Mouse (Mus musculus) hindbrain, embryonic 11.5 days (tissue): ENCODE data around the gene Chd5. TPM values are rescaled to one million over a fixed set of nuclear protein-coding genes. Genes with fewer than 3 reads are reported as not detected.

Experiments used
- ATAC-seq: fragments of 200-750 bp; cut with Nextera tagmentation; 2 replicates; pipeline ENCODE4 v1.8.0; 2017; ENCODE audit warnings: mild to moderate bottlenecking, moderate TSS enrichment, moderate library complexity; ENCODE audit not compliant: low FRiP score
- DNase-seq: peaks from one replicate; pipeline ENCODE4 v3.0.0-alpha.2; 2015; ENCODE audit warnings: low spot score
- H3K27ac ChIP-seq: fragments of 300-500 bp; sonication (generic); 2 replicates; pipeline ENCODE4 v1.5.1; 2014; ENCODE audit warnings: mild to moderate bottlenecking, low read depth, low read length
- H3K27me3 ChIP-seq: fragments of 300-500 bp; sonication (generic); 2 replicates; pipeline ENCODE4 v1.6.1; 2014; ENCODE audit warnings: mild to moderate bottlenecking, low read length, moderate library complexity, mixed read lengths; ENCODE audit not compliant: control insufficient read depth, insufficient read depth
- H3K36me3 ChIP-seq: fragments of 300-500 bp; sonication (generic); 2 replicates; pipeline ENCODE4 v1.6.1; 2014; ENCODE audit warnings: mild to moderate bottlenecking, low read length, moderate library complexity, mixed read lengths; ENCODE audit not compliant: control insufficient read depth, insufficient read depth
- H3K4me1 ChIP-seq: fragments of 300-500 bp; sonication (generic); replicated peaks from 2 replicates; pipeline ENCODE4 v1.6.1; 2014; ENCODE audit warnings: low read length, mixed read lengths; ENCODE audit not compliant: control insufficient read depth, insufficient read depth
- H3K4me2 ChIP-seq: fragments of 300-500 bp; sonication (generic); replicated peaks from 2 replicates; pipeline ENCODE4 v1.6.1; 2014; ENCODE audit warnings: mild to moderate bottlenecking, low read depth, low read length
- H3K4me3 ChIP-seq: fragments of 300-500 bp; sonication (generic); 2 replicates; pipeline ENCODE4 v1.5.1; 2014; ENCODE audit warnings: low read depth, low read length
- H3K9ac ChIP-seq: fragments of 300-500 bp; sonication (generic); 2 replicates; pipeline ENCODE4 v1.6.1; 2014; ENCODE audit warnings: low read depth, low read length
- H3K9me3 ChIP-seq: fragments of 300-500 bp; sonication (generic); 2 replicates; pipeline ENCODE4 v1.6.1; 2016; ENCODE audit warnings: low read length; ENCODE audit not compliant: control insufficient read depth
- WGBS: fragments of 180-500 bp; shearing (Covaris S2); extraction: QIAGEN DNeasy Blood & Tissue Kit; methylation state at CpG from one replicate; pipeline ENCODE4 v1.1.7; 2014; 5-methylcytosine and 5-hydroxymethylcytosine counted together
- polyA plus RNA-seq: library from polyadenylated mRNA; unstranded; fragments of >200 nt; fragmentation: Nextera tagmentation; extraction: Ambion mirVana; gene quantifications from 2 replicates; pipeline ENCODE4 v1.2.1, GENCODE M21; 2014

The Chd5 gene
- polyA plus RNA-seq, 1 experiment from 2014 or later: 0.14 TPM

DNA sequence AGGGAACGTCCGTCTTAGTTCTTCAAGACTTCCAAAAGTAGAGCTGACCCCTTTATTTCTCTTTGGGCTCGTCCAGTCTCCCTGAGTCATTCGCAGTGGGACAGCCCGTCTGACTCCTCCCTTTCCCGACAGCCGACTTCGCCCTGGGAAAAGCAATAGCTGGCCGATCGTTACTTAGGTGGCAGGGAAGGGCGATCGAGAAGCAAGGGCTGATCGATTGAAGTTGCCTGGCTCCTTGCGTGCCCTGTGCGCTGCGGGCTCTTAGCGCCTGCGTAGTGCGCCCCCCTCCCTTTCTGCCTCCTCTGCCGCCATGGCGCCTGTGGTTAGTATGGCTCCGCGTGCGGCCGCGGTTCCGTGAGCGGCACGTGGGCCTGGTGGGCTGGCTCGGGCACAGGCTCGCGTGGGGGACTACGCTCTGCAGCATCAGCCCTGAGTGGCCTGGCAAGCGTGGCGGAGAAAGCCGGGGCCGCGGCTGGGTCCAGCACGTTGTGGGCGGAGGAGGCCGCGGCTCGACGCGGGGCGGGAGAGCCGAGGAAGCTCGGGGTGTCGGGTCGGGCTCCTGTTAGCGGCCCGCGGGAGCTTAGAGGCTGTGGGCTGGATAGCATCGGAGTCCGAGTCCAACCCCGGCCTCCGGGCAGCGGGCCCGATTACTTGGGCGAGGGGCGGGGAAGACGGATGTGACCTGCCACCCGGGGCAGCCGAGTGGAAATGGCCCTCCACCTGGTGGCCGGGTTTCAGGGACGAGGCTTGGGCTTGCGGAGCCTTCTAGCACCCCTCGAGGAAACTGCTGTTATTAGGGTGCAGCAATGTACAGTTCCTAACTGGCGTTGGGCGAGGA, 12.7 kb upstream of the Chd5 start, which contains the start of gene Rpl22:
Gene Rpl22 (plus strand): TSS at position 169 of the 838 bp plus-strand sequence.
- DNase-seq (peak; percentile 93), ATAC-seq (peak; percentile 95)
- Histone ChIP-seq H3K4me2 (peak within 1 kb of the TSS; percentile 77), H3K27me3 (no peaks in the 10 kb centered on the region), H3K27ac (peak within 1 kb of the TSS; percentile 54; the same call in 1 of the 2 replicates), H3K4me3 (peak within 1 kb of the TSS; percentile 100), H3K9ac (peak within 1 kb of the TSS; percentile 96), H3K4me1 (peaks cover 4% of the 10 kb centered on the region), H3K9me3 (no peaks in the 10 kb centered on the region), H3K36me3 (no peaks in the 10 kb centered on the region; the same call in 1 of the 2 replicates)
- WGBS: under 1% methylated on average over 68 of the region's 70 CpGs

DNA sequence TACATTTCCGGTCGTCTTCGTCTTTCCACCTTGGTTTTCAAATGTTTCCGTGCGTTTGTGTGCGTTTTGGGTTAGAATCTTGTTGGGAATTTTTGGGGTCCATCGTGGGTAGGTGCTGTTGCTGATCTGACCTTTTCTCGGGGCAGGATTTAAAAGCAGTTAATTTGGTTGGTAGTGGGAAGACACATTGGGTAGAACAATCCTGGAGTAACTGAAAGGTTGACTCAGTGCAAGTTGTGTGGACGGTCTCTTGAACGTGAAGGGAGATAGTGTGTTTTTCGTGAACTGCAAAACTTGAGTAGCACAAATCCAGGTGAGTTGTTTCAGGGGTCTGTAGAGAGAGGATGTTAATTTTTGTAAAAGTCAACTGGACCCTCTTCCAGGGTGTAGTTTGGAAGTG, 11.9 kb upstream of the Chd5 start:
- Histone ChIP-seq H3K4me3 (peak overlapping the region; percentile 100), H3K27me3 (no peaks in the 10 kb centered on the region), H3K9me3 (no peaks in the 10 kb centered on the region), H3K9ac (peak overlapping the region; percentile 96), H3K4me1 (peaks cover 4% of the 10 kb centered on the region), H3K4me2 (peak overlapping the region; percentile 77), H3K36me3 (peaks cover 5% of the 10 kb centered on the region), H3K27ac (no peak overlapping the region)
- 2% methylated on average over 11 of the region's 11 CpGs for WGBS
- DNase-seq (no peak), ATAC-seq (no peak)

DNA sequence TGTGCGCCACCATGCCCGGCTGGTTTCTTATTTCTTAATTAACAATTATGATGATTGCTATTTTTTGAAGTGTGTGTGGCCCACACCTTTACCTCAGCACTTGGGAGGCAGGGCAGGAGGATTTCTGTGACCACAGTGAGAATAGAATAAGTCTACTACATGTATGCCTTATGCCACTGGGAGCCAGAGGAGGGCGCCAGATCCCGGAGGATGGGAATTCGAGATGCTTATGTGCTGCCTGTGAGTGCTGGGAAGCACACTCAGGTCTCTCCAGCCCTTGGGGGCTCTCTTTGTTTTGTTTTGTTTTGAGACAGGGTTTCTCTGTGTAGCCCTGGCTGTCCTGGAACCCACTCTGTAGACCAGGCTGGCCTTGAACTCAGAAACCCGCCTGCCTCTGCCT, 9.8 kb upstream of the Chd5 start:
- Histone ChIP-seq H3K4me2 (no peak overlapping the region), H3K4me1 (peaks cover 4% of the 10 kb centered on the region), H3K36me3 (peaks cover 11% of the 10 kb centered on the region), H3K9me3 (no peaks in the 10 kb centered on the region), H3K27me3 (no peaks in the 10 kb centered on the region), H3K27ac (no peak overlapping the region), H3K9ac (no peak overlapping the region), H3K4me3 (no peak overlapping the region)
- no peak for ATAC-seq
- WGBS: 85% methylated on average over 6 of the region's 6 CpGs
- DNase-seq: peak; percentile 62

DNA sequence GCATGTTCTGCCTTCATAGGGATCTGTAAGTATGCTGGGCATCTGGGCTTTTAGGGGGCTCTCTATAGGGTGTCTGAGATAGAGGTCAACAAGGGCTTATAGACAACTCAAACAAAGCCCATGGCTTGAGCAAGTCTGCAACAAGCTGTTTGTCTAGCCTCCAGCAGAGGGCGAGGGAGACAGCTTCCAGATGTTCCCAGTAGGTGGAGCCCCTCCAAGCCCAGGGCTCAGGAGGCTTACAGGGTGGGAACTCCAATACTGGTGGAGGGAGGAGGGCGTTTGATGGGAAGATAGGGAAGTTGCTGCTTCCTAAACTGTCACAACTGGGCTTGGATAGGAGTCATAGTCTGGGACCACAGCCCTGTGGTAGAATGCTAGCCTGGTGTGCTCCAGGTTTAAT, 5.5 kb upstream of the Chd5 start:
- H3K27me3 ChIP-seq: peaks cover 5% of the 10 kb centered on the region
- no peaks in the 10 kb centered on the region for H3K9me3 ChIP-seq
- H3K27ac ChIP-seq: no peak overlapping the region
- no peaks in the 10 kb centered on the region for H3K4me1 ChIP-seq
- DNase-seq (peak; percentile 84), ATAC-seq (peak; percentile 60; the same call in 1 of the 2 replicates)
- no peak overlapping the region for H3K4me3 ChIP-seq
- peaks cover 11% of the 10 kb centered on the region for H3K36me3 ChIP-seq
- 51% methylated on average over 2 of the region's 2 CpGs for WGBS
- no peak overlapping the region for H3K9ac ChIP-seq
- H3K4me2 ChIP-seq: no peak overlapping the region

DNA sequence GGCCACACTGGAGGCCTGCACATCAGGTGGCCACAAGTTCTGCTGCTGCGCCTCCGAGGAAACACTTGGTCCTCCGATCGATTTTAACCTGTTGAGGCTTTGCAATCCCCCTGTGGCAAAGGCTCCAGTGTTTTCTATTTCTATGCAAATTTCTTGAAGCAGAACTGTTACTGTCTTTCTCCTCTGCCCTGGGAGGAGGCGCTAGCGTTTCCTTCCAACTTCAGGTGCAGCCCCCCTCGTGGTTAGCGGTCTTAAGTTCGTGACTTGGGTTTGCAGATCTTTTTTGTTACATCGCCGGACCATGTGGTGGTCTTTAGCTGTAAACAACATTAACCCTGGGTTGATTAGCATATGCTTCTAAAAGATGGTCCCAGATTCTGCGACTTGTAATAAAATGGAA, 4.9 kb upstream of the Chd5 start:
- H3K27ac ChIP-seq: no peak overlapping the region
- no peak overlapping the region for H3K9ac ChIP-seq
- ATAC-seq: no peak
- no peak overlapping the region for H3K4me2 ChIP-seq
- no peaks in the 10 kb centered on the region for H3K9me3 ChIP-seq
- WGBS: 93% methylated on average over 12 of the region's 12 CpGs
- H3K4me1 ChIP-seq: peaks cover under 1% of the 10 kb centered on the region; the same call in 1 of the 2 replicates
- DNase-seq: no peak
- peaks cover 11% of the 10 kb centered on the region for H3K27me3 ChIP-seq
- no peak overlapping the region for H3K4me3 ChIP-seq
- peaks cover 11% of the 10 kb centered on the region for H3K36me3 ChIP-seq

DNA sequence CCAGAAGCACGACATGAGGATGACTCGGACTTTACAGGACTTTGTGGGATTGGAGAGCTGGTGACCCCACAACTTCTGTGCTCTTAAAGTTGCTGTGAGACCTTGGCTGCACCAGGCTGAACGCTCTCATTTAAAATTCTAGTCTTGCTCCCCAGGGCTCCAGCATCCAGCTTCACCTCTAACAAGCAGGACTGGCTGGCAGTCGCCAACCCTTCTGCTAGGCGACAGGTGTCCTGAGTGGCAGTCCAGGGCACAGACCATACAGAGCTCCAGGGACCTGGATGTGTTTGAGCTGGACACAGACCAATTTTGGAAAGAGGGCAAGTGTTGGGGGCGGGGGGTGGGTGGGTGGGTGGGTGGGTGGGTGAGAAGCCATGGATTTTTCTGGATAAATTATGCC, 679 bp upstream of the Chd5 start:
- H3K4me3 ChIP-seq: no peak overlapping the region

DNA sequence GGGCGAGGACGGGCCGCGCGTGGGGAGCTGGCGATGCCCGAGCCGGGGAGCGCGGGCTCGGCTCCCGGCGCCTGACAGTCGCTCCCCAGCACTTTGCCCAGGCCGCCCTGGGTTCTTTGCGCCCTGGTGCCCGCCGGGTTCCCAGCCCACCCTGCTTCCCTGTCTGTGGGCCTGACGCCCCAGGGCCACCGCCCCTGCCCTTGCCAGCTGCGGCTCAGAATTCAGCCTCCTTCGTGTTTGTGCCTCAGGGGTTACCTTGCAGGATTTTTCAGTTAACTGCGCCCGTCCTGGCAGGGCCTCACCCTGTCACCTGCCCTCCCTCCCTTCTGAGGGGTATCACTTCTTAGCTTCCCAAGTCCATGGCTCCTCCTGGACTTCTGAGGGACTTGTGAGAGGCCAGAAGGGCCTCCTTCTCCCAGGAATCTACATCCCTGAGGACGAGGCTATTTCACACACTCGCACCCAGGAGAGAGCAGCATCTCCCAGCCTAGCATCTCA, 891 bp downstream of the Chd5 start:
- no peaks in the 10 kb centered on the region; the same call in 1 of the 2 replicates for H3K36me3 ChIP-seq
- H3K27me3 ChIP-seq: peaks cover 38% of the 10 kb centered on the region
- DNase-seq: peak; percentile 29
- WGBS: 1% methylated on average over 12 of the region's 26 CpGs
- ATAC-seq: 0 out of 2 replicates have a peak, but pooled peaks have one; percentile 8
- H3K27ac ChIP-seq: no peak overlapping the region
- peaks cover 9% of the 10 kb centered on the region for H3K4me1 ChIP-seq
- peak overlapping the region; percentile 62 for H3K9ac ChIP-seq
- H3K9me3 ChIP-seq: no peaks in the 10 kb centered on the region
- peak overlapping the region; percentile 46 for H3K4me3 ChIP-seq
- H3K4me2 ChIP-seq: peak overlapping the region; percentile 99

More for the DNA sequence above, 679 bp upstream of the Chd5 start:
- 23% methylated on average over 6 of the region's 6 CpGs for WGBS
- H3K9me3 ChIP-seq: no peaks in the 10 kb centered on the region
- DNase-seq (no peak), ATAC-seq (no peak)
- no peak overlapping the region for H3K9ac ChIP-seq
- H3K4me2 ChIP-seq: no peak overlapping the region
- peaks cover 38% of the 10 kb centered on the region for H3K27me3 ChIP-seq
- H3K36me3 ChIP-seq: peaks cover 2% of the 10 kb centered on the region; the same call in 1 of the 2 replicates
- H3K27ac ChIP-seq: no peak overlapping the region
- H3K4me1 ChIP-seq: peaks cover 9% of the 10 kb centered on the region

DNA sequence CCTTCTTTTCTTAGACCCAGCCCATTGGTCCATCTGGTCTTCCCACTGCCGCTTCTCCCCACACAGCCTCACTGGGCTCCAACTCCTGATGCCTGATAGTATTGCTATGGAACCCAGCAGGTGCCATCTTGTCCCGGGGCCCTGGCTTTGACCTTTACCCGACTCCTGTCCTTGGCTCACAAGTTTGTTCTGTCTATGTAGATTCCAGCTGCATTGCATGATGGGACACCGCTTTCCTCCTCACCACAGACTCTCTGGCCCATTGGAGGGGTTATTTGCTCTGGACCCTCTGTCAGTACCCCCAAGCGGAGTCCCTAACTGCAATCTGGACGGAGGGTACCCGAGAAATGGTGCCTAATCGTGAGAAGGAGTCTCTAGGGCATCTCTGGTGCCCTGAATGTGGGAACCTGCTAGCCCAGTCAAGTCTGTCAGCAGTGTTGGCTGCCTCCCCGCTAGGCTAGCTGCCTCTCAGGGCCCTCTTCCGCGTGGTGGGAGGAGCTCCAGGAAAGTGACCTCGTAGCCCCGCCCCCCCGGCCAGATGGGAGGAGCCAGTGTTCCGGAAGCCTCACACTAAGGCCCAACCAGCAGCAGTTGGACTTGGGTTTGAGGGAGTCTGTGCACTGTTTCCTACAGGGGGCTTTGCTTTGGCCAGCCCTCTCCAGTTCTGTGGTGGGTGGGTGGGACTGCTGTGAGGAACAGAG, 2.3 kb downstream of the Chd5 start:
- WGBS: 35% methylated on average over 15 of the region's 15 CpGs
- H3K27me3 ChIP-seq: peaks cover 38% of the 10 kb centered on the region

More for the DNA sequence above, 2.3 kb downstream of the Chd5 start:
- ATAC-seq (no peak), DNase-seq (no peak)
- no peaks in the 10 kb centered on the region for H3K36me3 ChIP-seq
- peaks cover 9% of the 10 kb centered on the region for H3K4me1 ChIP-seq
- H3K4me3 ChIP-seq: no peak overlapping the region
- H3K4me2 ChIP-seq: no peak overlapping the region
- H3K9me3 ChIP-seq: no peaks in the 10 kb centered on the region
- H3K27ac ChIP-seq: no peak overlapping the region
- H3K9ac ChIP-seq: no peak overlapping the region
